Mouse (Mus musculus) erythroid progenitor cell, adult 5-6 weeks (primary cell): ENCODE measurements around the gene P4htm. TPM values are rescaled to one million over a fixed set of nuclear protein-coding genes. Genes with fewer than 3 reads are reported as not detected.
"Not testable (repeated sequence)": the region's sequence is repeated elsewhere in the genome, so short reads cannot be mapped to it uniquely, and the experiment has no call there.

Experiments used
- ATAC-seq: replicated peaks from 2 replicates; pipeline ENCODE4 v1.8.0; 2016; ENCODE audit warnings: moderate number of reproducible peaks, mild to moderate bottlenecking, moderate TSS enrichment, inconsistent platforms; ENCODE audit not compliant: poor library complexity, low FRiP score, severe bottlenecking
- total RNA-seq, 2 experiments: library from RNA; stranded (forward) in 1 of 2; stranded (reverse) in 1 of 2; fragments of 150-400 nt in 1 of 2; fragments of 186-747, 209-891 nt in 1 of 2; gene quantifications; 2 replicates each; pipeline versions ENCODE4 v1.2.3 to v1.2.4; 2015 to 2017; ENCODE audit warnings: low replicate concordance in 2 of 2

P4htm gene
- total RNA-seq (2015; ENCODE audit: low replicate concordance) = not detected in 2 replicates
- total RNA-seq (2017; ENCODE audit: low replicate concordance) = not detected in 2 replicates

DNA sequence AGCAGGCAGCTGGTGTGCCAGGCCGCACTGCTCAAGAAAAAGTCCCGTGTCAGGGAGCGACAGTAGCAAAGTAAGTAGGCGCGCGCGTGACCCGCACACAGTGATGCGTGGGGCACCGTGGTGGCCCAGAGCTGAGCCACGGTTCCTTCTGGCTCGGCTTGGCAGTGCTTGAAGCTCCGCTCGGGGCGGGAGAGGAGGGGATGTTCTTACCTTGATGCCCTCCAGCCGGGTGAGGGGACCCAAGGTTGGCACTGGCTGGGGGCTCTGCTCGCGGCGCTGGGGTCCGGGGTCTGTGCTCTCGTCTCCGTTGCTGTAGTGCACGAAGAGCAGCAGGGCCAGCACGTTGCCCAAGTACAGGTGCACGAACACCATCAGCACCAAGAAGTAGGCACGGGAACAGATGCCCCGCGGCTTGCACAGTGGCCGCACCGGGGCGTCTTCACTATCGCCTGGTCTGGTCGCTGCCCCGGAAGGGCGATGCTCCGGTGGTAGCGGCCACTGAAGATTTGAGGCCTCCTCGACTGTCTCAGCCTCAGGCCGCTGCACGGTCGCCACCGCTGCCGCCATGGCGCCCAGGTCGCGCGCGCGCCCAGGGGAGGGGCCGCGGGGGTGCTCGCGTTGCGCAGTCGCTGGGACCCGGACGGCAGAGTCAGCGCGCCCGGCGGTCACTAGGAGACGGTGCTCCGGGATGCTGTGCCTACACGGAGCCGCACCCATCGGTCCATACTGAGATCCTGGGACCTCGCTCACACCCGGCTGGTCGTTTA, at the start of gene P4htm:
P4htm (minus strand) TSS at position 670 of the 767 bp plus-strand sequence.
- ATAC-seq = peak; percentile 47; the same call in 1 of the 2 replicates

DNA sequence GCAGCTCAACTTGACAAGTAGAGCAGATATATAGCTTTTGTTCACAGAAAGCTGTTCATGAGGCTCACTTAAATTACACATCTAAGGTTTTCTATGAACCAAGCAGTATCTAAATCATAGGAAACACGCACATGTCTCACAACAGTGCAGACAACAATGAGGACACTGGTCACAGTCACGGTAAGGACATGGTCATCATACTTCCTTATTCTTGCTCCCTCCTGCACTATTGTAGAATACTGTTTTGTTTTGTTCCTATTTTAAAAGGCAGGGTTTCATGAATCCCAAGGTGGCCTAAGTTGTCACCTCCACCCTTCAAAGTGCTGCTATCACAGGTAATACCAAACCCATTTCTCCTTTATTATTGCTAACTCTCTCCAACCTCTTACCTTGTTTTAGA, 42.4 kb upstream of the P4htm start:
- no peak for ATAC-seq

DNA sequence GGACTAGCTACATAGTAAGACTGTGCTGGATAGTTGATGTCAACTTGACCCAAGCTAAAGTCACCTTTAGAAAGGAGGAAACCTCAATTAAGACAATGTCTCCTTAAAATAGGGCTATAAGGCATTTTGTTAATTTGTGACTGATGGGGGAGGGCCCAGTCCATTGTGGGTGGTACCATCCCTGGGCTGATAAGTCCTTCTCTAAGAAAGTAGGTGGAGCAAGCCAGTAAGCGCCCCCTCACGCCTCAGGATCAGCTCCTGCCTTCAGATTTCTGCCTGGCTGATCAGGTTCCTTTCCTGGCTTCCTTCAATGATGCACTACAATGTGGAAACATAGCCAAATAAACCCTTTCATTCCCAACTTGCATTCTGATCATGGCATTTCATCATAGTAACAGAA, 37.9 kb upstream of the P4htm start:
- peak; percentile 53 for ATAC-seq

DNA sequence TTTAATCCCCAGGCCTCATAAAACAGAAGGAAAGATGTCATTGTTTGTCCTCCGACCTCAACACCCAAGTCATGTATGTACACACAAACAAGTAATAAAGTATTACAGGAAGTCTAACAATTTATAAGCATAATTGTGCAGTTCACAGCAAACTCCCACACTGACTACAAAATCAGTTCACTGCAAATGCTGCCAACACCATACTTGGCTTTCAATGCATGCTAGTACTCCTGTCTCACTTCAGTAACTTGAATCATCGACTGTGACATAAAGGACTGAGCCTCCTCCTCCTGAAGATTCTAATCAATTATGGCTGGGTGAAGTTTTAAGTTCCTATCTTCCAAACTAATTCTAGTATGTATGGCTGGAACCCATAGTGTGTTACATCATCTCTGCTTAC, 36.4 kb upstream of the P4htm start:
- no peak for ATAC-seq

DNA sequence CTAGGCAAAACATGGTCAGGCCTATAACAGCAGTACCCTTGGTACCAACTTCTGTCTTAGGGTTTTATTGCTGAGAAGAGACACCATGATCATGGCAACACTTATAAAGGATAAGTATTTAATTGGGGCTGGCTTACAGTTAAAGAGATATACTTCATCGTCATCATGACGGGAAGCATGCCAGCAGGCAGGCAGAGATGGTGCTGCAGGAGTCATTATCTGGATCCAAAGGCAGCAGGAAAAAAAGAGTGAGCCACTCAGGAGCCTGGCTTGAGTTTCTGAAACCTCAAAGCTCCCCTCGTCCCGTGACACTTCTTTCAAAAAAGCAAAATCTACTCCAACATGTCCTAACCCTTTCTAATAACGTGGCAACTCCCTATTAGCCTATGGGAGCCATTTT, 34.9 kb upstream of the P4htm start:
- peak; percentile 72 for ATAC-seq

DNA sequence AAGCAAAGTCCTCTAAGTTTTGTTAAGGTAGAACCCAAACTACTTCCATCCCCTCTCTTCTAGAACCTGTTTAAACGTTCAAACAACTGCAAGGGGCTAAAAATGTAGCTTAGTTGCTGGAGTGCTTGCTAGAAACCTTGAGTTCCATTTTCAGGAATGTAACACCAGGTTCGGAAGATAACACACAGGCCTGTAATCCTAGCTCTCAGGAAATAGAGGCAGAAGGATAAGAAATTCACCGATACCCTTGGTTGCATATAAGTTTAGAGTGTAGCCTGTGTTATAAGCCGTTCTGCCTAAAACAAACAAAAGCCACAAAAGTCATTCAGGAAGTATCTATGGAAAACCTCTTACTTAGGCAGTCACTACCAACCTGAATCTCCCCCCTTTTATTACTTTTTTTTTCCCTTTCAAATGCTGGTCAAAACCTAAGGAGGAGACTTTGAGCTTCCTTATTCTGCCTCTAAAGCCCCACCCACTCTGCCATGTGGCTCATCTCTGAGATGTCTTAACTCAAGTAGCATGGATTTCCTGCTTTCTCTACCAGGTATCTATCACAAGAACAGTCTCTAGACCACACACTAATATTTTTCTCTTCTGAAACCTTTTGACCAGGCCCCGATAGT, 34.3 kb upstream of the P4htm start:
- ATAC-seq = no peak

DNA sequence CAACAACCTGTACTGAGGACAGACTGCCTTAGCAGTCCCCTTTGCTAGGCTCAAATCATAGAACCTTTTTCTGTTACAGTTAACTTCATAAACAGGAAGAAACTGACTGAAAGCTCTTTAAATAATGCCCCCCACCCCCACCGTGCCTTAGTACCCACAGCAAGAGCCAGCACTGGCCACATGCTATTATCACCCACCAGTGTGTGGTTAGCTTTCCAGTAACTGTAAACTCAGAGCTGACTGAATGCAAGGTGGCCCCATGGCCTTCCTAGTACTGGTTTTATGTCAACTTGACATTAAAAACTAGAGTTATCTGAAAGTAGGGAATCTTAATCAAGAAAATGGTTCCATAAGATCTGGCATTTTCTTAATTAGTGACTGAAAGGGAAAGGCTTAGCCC, 33.2 kb upstream of the P4htm start:
- no peak for ATAC-seq

DNA sequence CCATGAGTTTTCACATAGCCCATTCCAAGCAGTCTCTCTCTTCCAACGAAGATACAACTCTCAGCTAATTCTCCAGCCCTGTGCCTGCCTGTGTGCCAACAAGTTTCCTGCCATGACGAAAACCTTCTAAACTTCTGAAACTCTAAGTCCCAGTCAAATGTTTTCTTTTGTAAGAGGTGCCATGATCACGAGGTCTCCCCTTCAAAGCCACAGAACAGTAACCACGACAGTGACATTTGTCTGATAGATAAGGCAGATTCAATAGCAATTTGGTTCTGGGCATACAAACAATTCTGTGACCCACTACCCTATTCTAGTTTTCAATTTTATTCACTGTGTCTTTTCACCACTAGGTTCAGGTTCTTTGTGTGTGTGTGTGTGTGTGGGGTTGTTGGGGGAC, 30.7 kb upstream of the P4htm start:
- ATAC-seq = no peak

DNA sequence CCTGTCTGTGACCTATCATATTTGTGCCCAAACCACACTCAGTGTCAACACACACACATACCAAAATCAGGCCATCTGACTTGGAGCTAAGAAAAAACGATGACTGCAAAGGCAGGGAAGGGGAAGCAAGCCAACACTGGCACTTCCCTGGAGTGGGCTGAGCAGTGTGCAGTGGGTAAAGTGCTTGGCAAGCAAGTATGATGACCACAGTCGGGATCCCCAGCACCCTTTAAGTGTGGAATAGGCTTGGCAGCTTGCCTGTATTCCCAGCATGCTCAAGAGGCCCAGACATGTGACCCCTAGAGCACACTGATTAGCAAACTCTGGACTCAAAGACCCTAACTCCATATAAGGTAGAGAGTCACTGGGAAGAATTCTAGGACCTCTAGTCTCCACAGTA, 29.0 kb upstream of the P4htm start:
- ATAC-seq = no peak

DNA sequence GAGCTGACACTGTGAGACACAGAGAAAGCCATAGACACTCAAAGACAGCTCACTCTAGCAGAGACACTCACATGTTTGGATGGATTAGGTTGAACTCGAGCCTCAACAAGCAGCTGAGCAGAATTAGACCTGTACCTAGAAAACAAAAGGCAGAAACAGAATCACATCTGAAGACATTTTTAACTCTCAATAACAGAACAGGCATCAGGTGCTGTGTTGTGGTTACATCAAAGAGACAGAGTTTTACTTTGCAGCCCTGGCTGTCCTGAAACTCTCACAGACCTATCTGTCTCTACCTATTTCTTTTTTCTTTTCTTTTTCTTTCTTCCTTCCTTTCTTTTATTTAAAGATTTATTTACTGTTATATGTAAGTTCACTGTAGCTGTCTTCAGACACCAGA, 19.8 kb upstream of the P4htm start:
- ATAC-seq = no peak

DNA sequence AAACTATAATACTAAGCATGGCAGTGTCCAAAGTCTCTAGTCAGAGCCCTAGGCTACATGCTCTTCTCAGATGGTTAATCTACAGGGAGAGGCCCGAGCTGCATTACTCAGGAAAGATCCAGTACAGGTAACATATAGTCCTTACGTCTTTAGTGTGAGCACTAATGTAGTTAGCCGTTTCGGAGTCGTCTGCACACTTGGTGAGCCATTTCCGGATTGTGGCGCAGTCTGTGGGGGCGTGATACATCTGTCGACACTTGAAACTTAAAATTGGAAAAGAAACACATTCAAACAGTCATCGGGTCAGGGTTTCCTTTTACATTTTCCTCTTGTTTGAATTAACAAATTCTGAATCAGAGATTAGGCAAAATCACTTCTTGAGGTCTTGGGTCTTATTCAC, 14.0 kb upstream of the P4htm start:
- ATAC-seq = no peak

DNA sequence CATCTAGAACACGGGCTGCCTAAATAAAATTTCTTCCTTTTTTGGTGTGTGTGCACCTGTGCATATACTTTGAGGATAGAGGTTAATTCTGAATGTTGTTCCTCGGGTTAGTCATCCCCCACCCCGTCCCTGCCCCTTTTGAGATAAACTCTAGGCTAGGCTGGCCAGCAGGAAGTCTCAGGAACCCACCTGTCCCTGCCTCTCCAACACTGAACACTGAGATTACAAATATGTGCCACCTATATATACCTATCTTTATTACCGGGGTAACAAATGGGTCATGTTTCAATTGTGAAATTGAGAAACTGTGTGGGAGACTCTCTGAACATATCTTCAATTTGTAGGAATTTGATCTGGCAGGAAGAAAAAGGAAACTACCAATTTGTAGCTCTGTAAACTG, 11.4 kb upstream of the P4htm start:
- ATAC-seq = no peak

DNA sequence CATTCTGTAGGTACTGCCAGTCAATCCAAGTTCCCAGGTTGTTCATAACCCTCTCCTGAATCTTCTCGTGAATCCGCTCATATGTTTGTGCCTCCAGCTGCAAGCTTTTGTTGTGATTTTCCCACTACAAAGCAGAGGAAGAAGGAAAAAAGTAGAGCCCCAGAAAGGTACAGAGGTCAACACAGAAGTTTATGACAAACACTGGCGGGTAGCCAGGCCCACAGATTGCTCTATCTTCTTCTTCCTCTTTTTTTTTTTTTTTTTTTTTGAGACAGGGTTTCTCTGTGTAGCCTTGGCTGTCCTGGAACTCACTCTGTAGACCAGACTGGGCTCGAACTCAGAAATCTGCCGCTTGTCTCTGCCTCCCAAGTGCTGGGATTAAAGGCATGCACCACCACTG, 10.5 kb upstream of the P4htm start:
- ATAC-seq = not testable (repeated sequence)

DNA sequence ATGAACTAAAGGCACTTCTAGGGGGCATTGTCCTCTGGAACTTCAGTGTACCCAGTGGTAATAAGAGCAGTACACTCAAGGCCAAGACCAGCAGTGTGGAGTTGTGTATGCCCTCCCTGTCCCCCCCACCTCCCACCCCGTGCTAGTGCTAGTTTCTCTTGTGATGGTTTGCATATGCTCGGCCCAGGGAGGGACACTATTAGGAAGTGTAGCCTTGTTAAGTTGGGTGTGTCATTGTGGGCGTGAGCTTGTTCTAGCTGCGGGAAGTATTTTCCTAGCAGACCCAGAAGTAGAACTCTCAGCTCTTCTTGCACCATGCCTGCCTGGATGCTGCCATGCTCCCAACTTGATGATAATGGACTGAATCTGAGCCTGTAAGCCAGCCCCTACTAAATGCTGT, 4.5 kb upstream of the P4htm start:
- no peak for ATAC-seq

DNA sequence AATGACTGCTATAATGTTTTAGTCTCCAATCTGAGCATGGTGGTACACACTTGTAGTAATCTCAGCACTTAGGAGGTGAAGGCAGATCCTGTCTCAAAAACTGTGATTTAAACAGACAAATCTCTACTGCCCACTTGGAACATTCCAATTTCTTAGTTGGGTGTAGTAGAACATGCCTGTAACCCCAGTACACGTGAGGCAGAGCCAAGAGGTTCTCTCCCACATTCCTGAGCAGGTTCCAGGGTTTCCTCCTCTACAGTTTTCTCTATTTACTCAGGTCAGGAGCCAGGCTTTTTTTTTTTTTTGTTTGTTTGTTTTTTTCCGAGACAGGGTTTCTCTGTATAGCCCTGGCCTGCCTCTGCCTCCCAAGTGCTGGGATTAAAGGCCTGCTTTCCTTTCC, 2.5 kb upstream of the P4htm start:
- ATAC-seq = no peak

DNA sequence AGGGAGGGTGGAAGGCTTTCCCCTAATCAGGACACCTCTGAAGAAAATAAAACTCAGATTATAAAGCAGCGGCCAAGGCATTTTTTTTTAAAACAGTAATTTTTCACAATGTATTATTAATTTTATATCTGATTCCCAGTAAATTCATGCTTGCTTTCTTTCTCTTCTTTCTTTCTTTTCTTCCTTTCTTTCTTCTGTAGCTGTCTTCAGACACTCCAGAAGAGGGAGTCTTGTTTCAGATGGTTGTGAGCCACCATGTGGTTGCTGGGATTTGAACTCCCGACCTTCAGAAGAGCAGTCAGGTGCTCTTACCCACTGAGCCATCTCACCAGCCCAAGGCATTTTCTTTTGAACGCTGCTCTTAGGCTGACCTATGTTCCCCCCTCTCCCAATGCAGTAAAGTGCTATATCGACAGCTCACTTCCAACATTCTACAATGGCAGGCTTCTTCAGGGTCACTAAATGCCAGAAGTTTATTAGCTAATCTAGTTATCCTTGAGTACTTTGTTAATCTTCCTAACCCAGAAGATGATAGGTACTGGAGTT, 1.6 kb upstream of the P4htm start:
- ATAC-seq = no peak

DNA sequence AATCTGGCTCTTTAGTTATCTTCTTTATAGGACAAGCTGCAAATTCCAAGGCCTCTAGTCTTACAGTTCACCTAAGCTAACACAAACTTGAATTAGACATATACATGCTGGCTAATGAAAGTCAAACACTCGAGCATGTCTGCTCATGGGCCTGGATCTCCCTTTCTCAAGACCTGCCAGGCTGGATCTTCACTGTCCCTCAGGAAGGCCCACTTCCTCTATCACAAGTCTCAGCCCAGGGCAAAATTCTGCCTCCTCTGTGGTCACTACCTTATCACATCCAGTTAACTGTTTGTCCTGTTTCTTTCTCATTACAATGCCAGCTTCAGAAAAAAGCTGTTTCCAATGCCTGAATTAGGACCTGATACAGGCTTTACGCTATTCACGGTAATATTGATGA, 3.1 kb downstream of the P4htm start:
- ATAC-seq = no peak

DNA sequence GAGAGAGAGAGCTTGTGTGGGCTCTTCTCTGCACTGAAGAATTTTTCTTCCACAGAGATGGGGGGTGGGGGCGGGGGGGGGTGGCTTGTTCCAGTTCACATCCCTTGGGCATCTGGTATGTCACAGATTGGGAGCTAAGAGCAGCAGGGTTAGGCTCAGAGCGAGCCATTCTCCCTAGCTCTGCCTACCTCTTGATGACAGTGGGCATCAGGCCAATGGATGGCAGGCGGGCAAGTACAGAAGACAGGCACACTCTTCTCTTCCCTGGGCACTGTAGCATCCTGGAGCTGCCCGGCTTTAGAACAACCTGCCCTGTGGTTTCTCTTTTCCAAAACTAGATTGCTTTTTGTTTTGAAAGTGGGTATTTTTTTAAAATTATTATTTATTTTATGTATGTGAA, 6.0 kb downstream of the P4htm start:
- ATAC-seq = no peak

DNA sequence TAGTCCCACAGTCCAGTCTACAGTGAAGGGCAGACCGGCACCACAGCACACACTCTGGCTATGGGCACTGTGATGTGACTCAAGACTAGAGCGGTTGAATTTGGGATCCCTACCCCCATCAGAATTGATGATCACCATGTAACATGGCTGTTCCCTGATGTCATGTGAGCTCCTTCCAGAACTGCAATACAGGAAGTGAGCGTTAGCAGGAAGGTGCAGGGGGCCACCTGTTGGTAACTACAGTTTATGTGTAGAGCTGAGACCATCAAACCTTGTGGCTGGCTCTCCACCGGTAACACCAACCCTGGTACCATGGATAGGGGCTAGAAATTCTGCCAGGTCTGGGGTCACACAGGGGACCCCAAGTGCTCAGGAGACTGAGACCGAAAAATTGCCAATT, 8.2 kb downstream of the P4htm start:
- no peak for ATAC-seq

DNA sequence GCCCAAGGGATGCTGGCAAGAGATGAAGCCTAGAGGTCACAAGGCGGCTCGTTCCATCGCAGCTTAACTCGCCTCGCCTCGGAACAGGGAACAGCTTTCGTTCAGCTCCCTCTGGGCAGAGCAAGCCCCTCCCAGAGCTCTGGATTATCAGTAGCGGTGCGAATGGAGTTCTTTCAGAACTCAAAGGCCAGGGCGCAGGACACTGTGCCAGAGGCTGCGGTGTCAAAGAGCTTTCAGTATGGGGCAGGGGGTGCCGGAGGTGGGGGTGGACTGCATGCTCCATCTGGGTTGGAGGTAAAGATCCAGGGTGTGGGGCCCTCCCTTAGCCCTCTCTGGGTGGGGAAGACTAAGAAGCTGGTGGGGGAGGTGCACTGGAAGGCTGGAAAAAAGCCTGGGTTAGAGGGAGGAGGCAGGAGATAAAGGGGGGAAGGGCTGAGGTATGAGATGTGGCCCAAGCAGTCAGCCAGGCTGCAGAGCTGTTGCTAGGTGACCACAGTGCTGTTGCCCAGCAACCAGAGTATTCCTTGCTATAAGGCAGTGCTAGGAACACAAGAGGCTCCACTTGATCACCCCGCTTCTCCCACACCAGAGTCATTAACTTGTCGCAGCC, 9.8 kb downstream of the P4htm start:
- ATAC-seq = no peak

DNA sequence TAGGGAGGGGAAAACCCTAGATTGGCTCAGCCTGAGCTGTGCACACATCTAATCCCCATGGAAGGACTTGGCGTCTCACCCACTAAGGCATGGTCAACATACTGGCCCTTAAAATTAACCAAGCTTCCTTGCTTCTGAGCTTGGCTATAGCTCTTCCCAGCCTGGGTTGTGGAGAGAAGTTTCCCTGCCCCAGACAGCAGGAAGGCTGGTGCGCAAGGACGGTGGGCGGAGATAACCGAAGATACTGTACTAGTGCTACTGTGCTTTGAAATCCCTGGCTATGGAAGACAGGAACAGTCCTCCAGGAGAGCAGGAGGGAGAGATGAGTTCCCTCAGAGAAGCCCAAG, 18.1 kb downstream of the P4htm start:
- ATAC-seq = no peak
